Mouse (Mus musculus) thymus, postnatal 10 days (tissue): ENCODE measurements at regions not wholly inside any gene's neighbourhood (a gene's known extent, or its start where the extent isn't known, plus 50 kb on each side); places are given as distances from the start of the nearest gene placed in this dataset.

ENCODE experiments used
- DNase-seq, 2 experiments: peaks; one replicate each; pipeline ENCODE4 v3.0.0; 2021; ENCODE audit warnings: low spot score in 2 of 2

- DNase-seq: no peak
Measured at GRCm38 (mm10) chr4:149844971-149845370, 70.9 kb upstream of the Slc25a33 start.

GRCm38 (mm10) chr4:149843736-149844135, 69.7 kb upstream of the Slc25a33 start:
- no peak for DNase-seq

- no peak for DNase-seq
Measured at GRCm38 (mm10) chr4:149842906-149843305, 68.8 kb upstream of the Slc25a33 start.

- peak; percentile 32 to 65 for DNase-seq
Measured at GRCm38 (mm10) chr4:149841856-149842255, 67.8 kb upstream of the Slc25a33 start.

- DNase-seq: no peak
Measured at GRCm38 (mm10) chr4:149840511-149841292, 66.6 kb upstream of the Slc25a33 start.

DNA sequence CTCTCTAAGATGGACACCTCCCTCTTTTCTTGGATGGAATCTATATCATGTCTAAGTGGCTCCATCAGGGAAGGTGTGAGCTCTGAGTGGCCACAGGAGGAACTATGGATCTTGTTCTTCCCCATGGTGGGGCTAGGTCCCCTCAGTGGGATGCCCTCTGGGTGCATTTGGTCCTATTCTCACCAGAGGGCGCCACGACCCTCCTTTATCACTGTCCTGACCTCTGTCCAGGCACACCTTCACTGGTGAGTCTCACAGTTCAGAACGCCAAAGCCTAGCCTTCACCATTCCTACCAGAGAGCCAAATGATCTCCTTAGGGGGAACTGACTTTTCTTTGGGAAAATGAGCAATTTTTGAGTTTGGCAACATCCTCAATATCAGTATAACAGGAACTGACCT, 64.6 kb upstream of the Slc25a33 start:
- DNase-seq: peak in 1 of 2 experiments; percentile 60

- no peak for DNase-seq
Measured at GRCm38 (mm10) chr4:149834646-149835156, 60.6 kb upstream of the Slc25a33 start.

- no peak for DNase-seq
Measured at GRCm38 (mm10) chr4:149832446-149833101, 58.5 kb upstream of the Slc25a33 start.

DNA sequence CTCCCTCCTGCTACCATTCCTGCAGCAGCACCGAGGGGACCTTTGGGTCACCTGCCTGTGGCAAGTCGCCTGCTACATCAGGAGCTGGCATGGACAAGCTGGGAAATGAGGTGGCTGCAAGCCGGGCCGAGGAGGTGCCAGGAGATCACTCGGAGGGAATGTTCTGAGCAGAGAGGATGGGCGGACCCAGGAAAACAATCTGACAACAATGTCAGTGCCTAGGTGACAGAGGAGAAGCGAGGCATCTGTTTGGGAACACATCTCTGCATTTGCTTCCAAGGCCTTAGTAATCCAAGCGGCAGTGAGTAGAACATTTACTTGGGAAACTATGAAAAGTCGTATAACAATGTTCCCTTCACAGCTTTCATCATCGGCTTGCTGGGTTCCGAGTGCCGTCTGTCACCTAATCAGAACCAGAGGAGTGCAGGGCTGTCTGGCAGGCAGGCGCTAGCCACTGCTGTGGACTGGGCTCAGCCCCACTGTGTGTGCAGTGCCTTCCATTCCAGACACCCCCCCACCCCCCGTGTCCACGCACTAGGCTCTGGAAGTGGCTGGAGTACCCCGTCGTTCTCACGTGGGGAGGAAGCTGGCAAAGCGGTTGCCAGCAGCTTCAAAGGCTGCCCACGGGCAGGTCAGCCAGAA, 56.6 kb upstream of the Slc25a33 start:
- no peak for DNase-seq

GRCm38 (mm10) chr4:149829964-149830363, 55.9 kb upstream of the Slc25a33 start:
- DNase-seq: no peak

- no peak for DNase-seq
Measured at GRCm38 (mm10) chr4:149827784-149828183, 53.7 kb upstream of the Slc25a33 start.
